Mouse (Mus musculus) spleen, adult 2 months (tissue): ENCODE measurements around the gene 1700024P04Rik. TPM values are rescaled to one million over a fixed set of nuclear protein-coding genes. Genes with fewer than 3 reads are reported as not detected.

Experiments used
- DNase-seq, 2 experiments: peaks; one replicate each; pipeline versions ENCODE4 v3.0.0 to v3.0.0-alpha.2; 2012 to 2021; ENCODE audit warnings: low spot score in 2 of 2, low read depth in 1 of 2
- H3K27ac ChIP-seq: fragments of 200-500 bp; 2 replicates; pipeline ENCODE4 v1.5.1; 2012; ENCODE audit warnings: low read length, inconsistent platforms; ENCODE audit not compliant: insufficient read depth
- H3K27me3 ChIP-seq: fragments of 200-500 bp; 2 replicates; pipeline ENCODE4 v1.6.1; 2012; ENCODE audit warnings: mild to moderate bottlenecking, moderate library complexity, low read length, inconsistent platforms; ENCODE audit not compliant: control insufficient read depth, insufficient read depth
- H3K36me3 ChIP-seq: fragments of 200-500 bp; 2 replicates; pipeline ENCODE4 v1.6.1; 2012; ENCODE audit warnings: mild to moderate bottlenecking, low read length, inconsistent platforms; ENCODE audit not compliant: control insufficient read depth, insufficient read depth
- H3K4me1 ChIP-seq: fragments of 200-500 bp; 2 replicates; pipeline ENCODE4 v1.6.1; 2011; ENCODE audit warnings: inconsistent platforms; ENCODE audit not compliant: control insufficient read depth, insufficient read depth, insufficient read length
- H3K4me3 ChIP-seq: fragments of 200-500 bp; 2 replicates; pipeline ENCODE4 v1.5.1; 2011; ENCODE audit warnings: mild to moderate bottlenecking, inconsistent platforms; ENCODE audit not compliant: insufficient read depth, insufficient read length; ENCODE audit errors: extremely low read depth
- CTCF ChIP-seq: fragments of 200-500 bp; IDR thresholded peaks from 2 replicates; pipeline ENCODE4 v1.5.1; 2011; ENCODE audit warnings: mild to moderate bottlenecking, inconsistent platforms; ENCODE audit not compliant: insufficient read depth, insufficient read length, insufficient replicate concordance; ENCODE audit errors: extremely low read depth
- POLR2A ChIP-seq: fragments of 200-500 bp; IDR thresholded peaks from 2 replicates; pipeline ENCODE4 v1.6.1; 2011; ENCODE audit warnings: low read depth, low read length, inconsistent platforms
- WGBS: fragments of 180-500 bp; shearing (Covaris S2); methylation state at CpG from one replicate; pipeline ENCODE4 v1.1.7; 2018; 5-methylcytosine and 5-hydroxymethylcytosine counted together
- polyA plus RNA-seq: library from polyadenylated mRNA; depleted of rRNA; stranded (reverse); fragments of >200 nt; gene quantifications from 2 replicates; pipeline ENCODE4 v1.2.3, GENCODE M21; 2012

Gene 1700024P04Rik
- polyA plus RNA-seq, 1 experiment: not detected

GRCm38 (mm10) chr13:98948146-98948545 is 36.2 kb downstream of the 1700024P04Rik start:
- TF ChIP-seq CTCF (no peak), POLR2A (no peak)
- Histone ChIP-seq H3K27ac (no peak overlapping the region), H3K4me1 (no peaks in the 10 kb centered on the region; the same call in 1 of the 2 replicates), H3K27me3 (no peaks in the 10 kb centered on the region), H3K4me3 (no peak overlapping the region), H3K36me3 (no peaks in the 10 kb centered on the region)
- WGBS: 87% methylated on average over 4 of the region's 4 CpGs
- DNase-seq: no peak

- H3K27ac ChIP-seq: no peak overlapping the region
Observed at GRCm38 (mm10) chr13:98946434-98946833, 37.9 kb downstream of the 1700024P04Rik start.

GRCm38 (mm10) chr13:98945908-98946307 is 38.5 kb downstream of the 1700024P04Rik start:
- no peaks in the 10 kb centered on the region for H3K36me3 ChIP-seq
- WGBS: 89% methylated on average over 3 of the region's 3 CpGs
- DNase-seq: no peak
- no peak for TF ChIP-seq POLR2A
- no peak for TF ChIP-seq CTCF
- H3K27ac ChIP-seq: no peak overlapping the region
- no peaks in the 10 kb centered on the region for H3K27me3 ChIP-seq
- no peaks in the 10 kb centered on the region; the same call in 1 of the 2 replicates for H3K4me1 ChIP-seq
- no peak overlapping the region for H3K4me3 ChIP-seq

More at GRCm38 (mm10) chr13:98946434-98946833, 37.9 kb downstream of the 1700024P04Rik start:
- no peaks in the 10 kb centered on the region for H3K36me3 ChIP-seq
- DNase-seq: no peak
- no peak for TF ChIP-seq CTCF
- WGBS: 87% methylated on average over 7 of the region's 7 CpGs
- no peaks in the 10 kb centered on the region for H3K27me3 ChIP-seq
- H3K4me1 ChIP-seq: no peaks in the 10 kb centered on the region; the same call in 1 of the 2 replicates
- H3K4me3 ChIP-seq: no peak overlapping the region

- WGBS: 53% methylated on average over 4 of the region's 4 CpGs
- H3K4me3 ChIP-seq: no peak overlapping the region
- no peaks in the 10 kb centered on the region for H3K36me3 ChIP-seq
- no peaks in the 10 kb centered on the region for H3K27me3 ChIP-seq
- peak overlapping the region; percentile 87 for H3K27ac ChIP-seq
- TF ChIP-seq POLR2A (no peak), CTCF (no peak)
- DNase-seq: peak in 1 of 2 experiments; percentile 18
- no peaks in the 10 kb centered on the region; the same call in 1 of the 2 replicates for H3K4me1 ChIP-seq
Observed at GRCm38 (mm10) chr13:98945381-98945780, 39.0 kb downstream of the 1700024P04Rik start.

GRCm38 (mm10) chr13:98944620-98945081 is 39.7 kb downstream of the 1700024P04Rik start:
- H3K4me1 ChIP-seq: no peaks in the 10 kb centered on the region; the same call in 1 of the 2 replicates
- H3K27me3 ChIP-seq: no peaks in the 10 kb centered on the region
- no peaks in the 10 kb centered on the region for H3K36me3 ChIP-seq
- H3K27ac ChIP-seq: peak overlapping the region; percentile 87
- peak overlapping the region; percentile 62 for H3K4me3 ChIP-seq
- DNase-seq: peak; percentile 37 to 72
- TF ChIP-seq POLR2A (no peak; the same call in 1 of the 2 replicates), CTCF (no peak)
- WGBS: 2% methylated on average over 7 of the region's 7 CpGs

- 66% methylated on average over 6 of the region's 6 CpGs for WGBS
- H3K4me1 ChIP-seq: no peaks in the 10 kb centered on the region; the same call in 1 of the 2 replicates
- TF ChIP-seq POLR2A (no peak), CTCF (no peak)
- H3K27me3 ChIP-seq: no peaks in the 10 kb centered on the region
- DNase-seq: no peak
- H3K4me3 ChIP-seq: no peak overlapping the region
- no peaks in the 10 kb centered on the region for H3K36me3 ChIP-seq
- no peak overlapping the region for H3K27ac ChIP-seq
Observed at GRCm38 (mm10) chr13:98942360-98942759, 42.0 kb downstream of the 1700024P04Rik start.

- Histone ChIP-seq H3K27ac (no peak overlapping the region), H3K4me3 (no peak overlapping the region), H3K36me3 (no peaks in the 10 kb centered on the region), H3K4me1 (peaks cover 2% of the 10 kb centered on the region; the same call in 1 of the 2 replicates), H3K27me3 (no peaks in the 10 kb centered on the region)
- no peak for DNase-seq
- WGBS: 62% methylated on average over 7 of the region's 7 CpGs
- TF ChIP-seq POLR2A (no peak), CTCF (no peak)
Observed at GRCm38 (mm10) chr13:98941829-98942343, 42.5 kb downstream of the 1700024P04Rik start.
